Mouse (Mus musculus) heart, embryonic 12.5 days (tissue): ENCODE results near the gene Brap. TPM values are rescaled to one million over a fixed set of nuclear protein-coding genes. Genes with fewer than 3 reads are reported as not detected.
A peak's percentile ranks its signal among the peaks of the same experiment; 100 is the strongest.
"Not testable (repeated sequence)": the region's sequence is repeated elsewhere in the genome, so short reads cannot be mapped to it uniquely, and the experiment has no call there.

Source experiments
- ATAC-seq: fragments of 200-750 bp; cut with Nextera tagmentation; 2 replicates; pipeline ENCODE4 v1.8.0; 2017; ENCODE audit warnings: moderate TSS enrichment, moderate library complexity; ENCODE audit not compliant: insufficient number of reproducible peaks, low FRiP score
- H3K27ac ChIP-seq: fragments of 300-500 bp; sonication (generic); 2 replicates; pipeline ENCODE4 v1.5.1; 2016; ENCODE audit warnings: mild to moderate bottlenecking, moderate library complexity; ENCODE audit not compliant: poor library complexity, severe bottlenecking
- H3K27me3 ChIP-seq: fragments of 300-500 bp; sonication (generic); replicated peaks from 2 replicates; pipeline ENCODE4 v1.6.1; 2016; ENCODE audit warnings: mild to moderate bottlenecking, moderate library complexity
- H3K36me3 ChIP-seq: fragments of 300-500 bp; sonication (generic); 2 replicates; pipeline ENCODE4 v1.6.1; 2016; ENCODE audit warnings: mild to moderate bottlenecking, moderate library complexity
- H3K4me1 ChIP-seq: fragments of 300-500 bp; sonication (generic); replicated peaks from 2 replicates; pipeline ENCODE4 v1.6.1; 2016; ENCODE audit warnings: mild to moderate bottlenecking
- H3K4me2 ChIP-seq: fragments of 300-500 bp; sonication (generic); 2 replicates; pipeline ENCODE4 v1.6.1; 2016; ENCODE audit warnings: mild to moderate bottlenecking, moderate library complexity
- H3K4me3 ChIP-seq: fragments of 300-500 bp; sonication (generic); 2 replicates; pipeline ENCODE4 v1.5.1; 2016; ENCODE audit warnings: mild to moderate bottlenecking
- H3K9ac ChIP-seq: fragments of 300-500 bp; sonication (generic); 2 replicates; pipeline ENCODE4 v1.6.1; 2016; ENCODE audit warnings: mild to moderate bottlenecking, moderate library complexity
- H3K9me3 ChIP-seq: fragments of 300-500 bp; sonication (generic); replicated peaks from 2 replicates; pipeline ENCODE4 v1.6.1; 2016; ENCODE audit warnings: mild to moderate bottlenecking, moderate library complexity
- WGBS: fragments of 180-500 bp; shearing (Covaris S2); methylation state at CpG from one replicate; pipeline ENCODE4 v1.1.7; 2016; 5-methylcytosine and 5-hydroxymethylcytosine counted together
- polyA plus RNA-seq: library from polyadenylated mRNA; unstranded; fragments of >200 nt; fragmentation: Nextera tagmentation; extraction: Ambion mirVana; gene quantifications from 2 replicates; pipeline ENCODE4 v1.2.1, GENCODE M21; 2016

The Brap gene
- 32.8 and 34.8 TPM in 2 replicates for polyA plus RNA-seq

DNA sequence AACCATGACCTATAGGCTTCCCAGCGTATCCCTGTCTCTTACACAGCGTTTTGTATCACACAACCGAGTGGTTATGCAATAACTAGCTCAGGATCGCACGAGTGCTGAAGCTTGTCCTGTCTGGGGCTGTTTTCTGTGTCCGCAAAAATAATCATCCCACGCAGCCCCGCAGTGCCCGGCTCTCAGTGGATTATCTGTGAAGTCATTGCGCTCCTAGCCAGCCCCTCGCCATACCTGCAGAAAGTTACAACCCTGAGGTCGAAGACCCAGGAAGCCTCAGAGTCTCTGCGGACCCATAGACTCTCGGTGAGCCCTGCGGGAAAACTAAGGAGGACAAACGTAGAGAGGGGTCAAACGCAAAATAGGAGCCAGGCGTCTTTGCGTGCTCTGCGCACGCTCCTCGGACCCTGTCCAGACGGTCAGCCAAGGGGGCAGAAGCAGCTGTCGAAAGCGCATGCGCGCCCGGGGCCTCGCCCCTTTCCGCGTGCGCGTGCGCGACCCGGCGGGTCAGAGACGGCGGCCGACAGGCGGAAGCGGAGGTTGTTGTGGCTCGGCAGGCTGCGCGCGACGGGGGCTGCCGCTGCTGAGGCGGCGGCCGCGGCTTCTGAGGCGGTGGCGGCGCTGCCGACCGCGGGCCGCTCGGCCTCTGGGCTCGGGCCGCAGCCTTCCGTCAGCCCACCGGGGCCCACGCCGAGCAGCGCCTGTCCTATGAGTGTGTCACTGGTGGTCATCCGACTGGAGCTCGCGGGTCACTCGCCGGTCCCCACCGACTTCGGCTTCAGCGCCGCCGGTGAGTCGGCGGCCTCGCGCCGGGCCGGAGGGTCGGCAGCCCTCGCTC, at the start of gene Brap, which contains the start of gene Acad10:
Brap (plus strand) TSS at position 505 of the 838 bp plus-strand sequence.
Acad10 (minus strand) TSS at position 456 of the 838 bp plus-strand sequence.
- 2% methylated on average over 85 of the region's 85 CpGs for WGBS
- H3K27ac ChIP-seq = peak within 1 kb of the TSS; percentile 53
- no peaks in the 10 kb centered on the region for H3K9me3 ChIP-seq
- H3K4me3 ChIP-seq = peak within 1 kb of the TSS; percentile 92
- peak within 1 kb of the TSS; percentile 95 for H3K9ac ChIP-seq
- H3K36me3 ChIP-seq = peaks cover 28% of the 10 kb centered on the region
- no peaks in the 10 kb centered on the region for H3K27me3 ChIP-seq
- H3K4me1 ChIP-seq = peaks cover 16% of the 10 kb centered on the region
- peak within 1 kb of the TSS; percentile 96 for H3K4me2 ChIP-seq
- ATAC-seq = peak; percentile 90

DNA sequence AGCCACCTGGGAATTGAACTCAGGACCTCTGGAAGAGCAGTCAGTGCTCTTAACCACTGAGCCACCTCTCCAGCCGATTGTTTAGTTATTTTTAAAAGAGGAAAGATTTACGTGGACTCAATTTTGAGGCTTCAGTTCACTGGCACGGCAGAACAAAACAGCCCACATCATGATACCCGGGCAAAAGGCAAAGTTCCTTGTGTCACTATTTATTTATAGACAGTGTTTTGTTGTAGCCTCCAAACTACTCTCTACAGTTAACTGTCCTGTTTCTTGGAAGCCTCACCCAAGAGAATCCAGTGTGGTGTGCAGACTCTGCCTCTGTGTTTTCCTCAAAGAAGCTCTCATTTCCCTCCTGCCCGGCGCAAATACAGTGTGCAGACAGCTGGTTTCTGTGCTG, 48.3 kb upstream of the Brap start:
- Histone ChIP-seq H3K9ac (no peak overlapping the region), H3K9me3 (no peaks in the 10 kb centered on the region), H3K27ac (no peak overlapping the region), H3K27me3 (no peaks in the 10 kb centered on the region), H3K4me3 (no peak overlapping the region), H3K36me3 (no peaks in the 10 kb centered on the region), H3K4me2 (no peak overlapping the region), H3K4me1 (no peaks in the 10 kb centered on the region)
- no peak for ATAC-seq
- 81% methylated on average over 6 of the region's 6 CpGs for WGBS

DNA sequence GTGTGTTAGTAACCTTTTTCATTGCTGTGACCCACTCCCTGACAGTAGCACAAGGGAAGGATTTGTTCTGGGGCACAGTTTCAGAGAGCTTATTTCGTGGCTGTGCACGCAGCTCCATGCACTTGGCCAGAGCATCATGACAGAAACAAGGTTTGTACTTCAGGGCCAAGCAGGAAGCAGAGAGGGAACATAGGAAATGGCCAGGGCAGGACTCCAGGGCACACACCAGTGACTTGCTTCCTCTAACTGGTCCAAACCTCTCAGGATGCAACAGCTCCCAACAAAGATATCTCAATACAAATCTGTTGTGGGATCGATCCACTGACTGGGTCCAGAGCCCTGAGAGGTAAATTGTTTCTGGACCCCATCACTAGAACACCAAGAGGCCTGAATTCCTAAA, 45.4 kb upstream of the Brap start:
- WGBS = 83% methylated on average over 3 of the region's 3 CpGs
- not testable (repeated sequence) for ATAC-seq, H3K4me2 ChIP-seq, H3K27me3 ChIP-seq, H3K36me3 ChIP-seq, H3K4me3 ChIP-seq, H3K9ac ChIP-seq, H3K27ac ChIP-seq, H3K9me3 ChIP-seq, H3K4me1 ChIP-seq

DNA sequence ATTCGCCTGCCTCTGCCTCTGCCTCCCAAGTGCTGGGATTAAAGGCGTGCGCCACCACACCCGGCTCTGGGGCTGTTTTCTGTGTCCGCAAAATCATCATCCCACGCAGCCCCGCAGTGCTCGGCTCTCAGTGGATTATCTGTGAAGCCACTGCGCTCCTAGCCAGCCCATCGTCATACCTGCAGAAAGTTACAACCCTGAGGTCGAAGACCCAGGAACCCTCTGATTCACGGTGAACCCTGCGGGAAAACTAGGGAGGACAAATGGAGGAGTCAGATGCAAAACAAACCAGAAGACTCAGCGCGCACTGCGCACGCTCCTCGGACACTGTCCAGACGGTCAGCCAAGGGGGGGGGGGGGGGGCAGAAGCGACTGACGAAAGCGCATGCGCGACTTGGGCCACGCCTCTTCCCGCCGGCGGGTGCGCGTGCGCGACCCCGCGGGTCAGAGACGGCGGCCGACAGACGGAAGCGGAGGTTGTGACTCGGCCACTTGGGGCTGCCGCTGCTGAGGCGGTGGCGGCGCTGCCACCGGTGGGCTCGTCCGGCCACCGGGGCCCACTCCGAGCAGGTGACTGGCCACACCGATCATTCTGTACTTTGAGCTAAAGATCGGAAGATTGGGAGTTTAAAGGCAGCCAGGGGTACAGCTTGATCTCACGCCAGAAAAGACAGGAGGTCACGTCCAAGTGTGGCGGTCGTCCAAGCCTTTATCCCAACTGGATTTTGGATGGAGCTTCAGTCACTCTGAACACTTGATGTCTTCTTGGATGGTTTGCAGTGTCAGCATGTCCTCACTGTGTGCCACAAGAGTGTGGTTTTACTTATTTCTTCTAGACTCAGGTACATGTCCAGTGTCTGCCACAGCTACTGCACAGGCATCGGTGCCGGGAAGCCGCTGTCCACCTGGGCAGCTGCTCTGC, 41.5 kb upstream of the Brap start, which contains the start of gene Acad12:
Acad12 (minus strand) TSS at position 347 of the 922 bp plus-strand sequence.
- H3K4me2 ChIP-seq = peak within 1 kb of the TSS; percentile 68
- no peaks in the 10 kb centered on the region for H3K9me3 ChIP-seq
- peak; percentile 90 for ATAC-seq
- H3K4me1 ChIP-seq = peaks cover 8% of the 10 kb centered on the region
- 0 out of 2 replicates have a peak, but pooled peaks cover 3% of the 10 kb centered on the region for H3K36me3 ChIP-seq
- peak within 1 kb of the TSS; percentile 90 for H3K27ac ChIP-seq
- H3K4me3 ChIP-seq = peak within 1 kb of the TSS; percentile 80
- WGBS = under 1% methylated on average over 44 of the region's 58 CpGs
- H3K9ac ChIP-seq = peak within 1 kb of the TSS; percentile 74
- no peaks in the 10 kb centered on the region for H3K27me3 ChIP-seq

DNA sequence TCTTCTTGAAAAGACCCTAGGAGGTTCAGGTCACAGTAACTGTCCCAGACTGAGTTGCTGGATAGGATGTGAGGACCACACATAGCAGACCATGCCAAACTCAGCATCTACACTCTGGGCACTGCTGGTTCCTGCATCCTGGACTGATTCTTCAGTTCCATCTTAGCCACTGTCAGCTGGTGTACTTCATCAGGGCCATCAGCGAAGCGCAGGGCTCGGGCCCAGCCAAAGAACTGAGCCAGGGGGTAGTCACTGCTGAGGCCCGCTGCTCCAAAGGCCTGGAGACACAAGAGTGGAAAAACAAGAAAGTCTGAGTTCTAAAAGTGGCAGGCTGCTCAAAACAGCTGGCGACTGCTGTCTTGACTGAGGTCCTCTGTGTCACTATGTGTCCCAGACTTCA, 39.3 kb upstream of the Brap start:
- H3K4me2 ChIP-seq = no peak overlapping the region
- no peaks in the 10 kb centered on the region for H3K27me3 ChIP-seq
- H3K36me3 ChIP-seq = 0 out of 2 replicates have a peak, but pooled peaks cover 3% of the 10 kb centered on the region
- ATAC-seq = no peak
- no peak overlapping the region for H3K27ac ChIP-seq
- peaks cover 8% of the 10 kb centered on the region for H3K4me1 ChIP-seq
- H3K9ac ChIP-seq = no peak overlapping the region
- no peak overlapping the region for H3K4me3 ChIP-seq
- no peaks in the 10 kb centered on the region for H3K9me3 ChIP-seq
- 88% methylated on average over 5 of the region's 5 CpGs for WGBS

DNA sequence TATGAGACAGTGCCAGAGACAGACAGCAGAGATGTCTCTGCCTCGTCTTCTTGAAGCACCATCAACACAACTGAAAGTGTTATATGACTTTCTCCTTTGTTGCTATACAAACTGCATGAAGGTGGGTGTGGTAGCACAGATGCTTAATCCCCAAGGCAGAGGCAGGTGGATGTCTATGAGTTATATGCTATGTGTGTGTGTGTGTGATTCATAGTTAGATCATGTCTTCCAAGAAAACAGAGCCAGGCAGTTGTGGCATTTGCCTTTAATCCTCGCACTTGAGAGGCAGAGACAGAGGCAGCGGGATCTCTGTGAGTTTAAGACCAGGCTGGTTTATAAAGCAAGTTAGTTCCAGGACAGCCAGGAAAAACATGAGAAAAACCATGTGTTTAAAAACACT, 37.1 kb upstream of the Brap start:
- Histone ChIP-seq H3K27ac (no peak overlapping the region), H3K4me2 (no peak overlapping the region), H3K9ac (no peak overlapping the region), H3K4me1 (peaks cover 8% of the 10 kb centered on the region), H3K4me3 (no peak overlapping the region), H3K9me3 (no peaks in the 10 kb centered on the region), H3K36me3 (0 out of 2 replicates have a peak, but pooled peaks cover 3% of the 10 kb centered on the region), H3K27me3 (no peaks in the 10 kb centered on the region)
- ATAC-seq = no peak
- 89% methylated on average over 3 of the region's 3 CpGs for WGBS

DNA sequence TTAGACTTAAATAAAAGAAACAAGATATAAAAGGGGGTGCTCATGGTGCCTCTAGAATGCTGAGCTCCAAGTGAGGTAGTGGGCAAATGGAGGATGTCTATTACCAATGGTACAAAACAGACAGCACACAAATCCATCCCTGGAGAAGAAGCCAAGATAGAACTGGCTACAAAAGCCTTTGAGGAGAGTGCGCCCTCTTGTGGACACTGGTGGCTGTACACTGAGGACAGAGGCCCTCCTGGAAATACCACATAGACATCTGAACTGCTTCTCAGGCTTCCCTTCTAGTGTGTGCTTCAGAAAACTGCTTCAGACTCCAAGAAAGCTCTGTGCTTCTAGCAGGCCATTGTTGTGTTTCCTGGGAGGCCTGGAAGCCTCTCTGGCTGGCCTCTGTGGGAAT, 32.5 kb upstream of the Brap start:
- Histone ChIP-seq H3K36me3 (0 out of 2 replicates have a peak, but pooled peaks cover 3% of the 10 kb centered on the region), H3K4me2 (no peak overlapping the region), H3K4me1 (no peaks in the 10 kb centered on the region), H3K9me3 (no peaks in the 10 kb centered on the region), H3K27me3 (no peaks in the 10 kb centered on the region), H3K27ac (no peak overlapping the region), H3K4me3 (no peak overlapping the region), H3K9ac (no peak overlapping the region)
- 3% methylated on average over 1 of the region's 1 CpGs for WGBS
- ATAC-seq = no peak

DNA sequence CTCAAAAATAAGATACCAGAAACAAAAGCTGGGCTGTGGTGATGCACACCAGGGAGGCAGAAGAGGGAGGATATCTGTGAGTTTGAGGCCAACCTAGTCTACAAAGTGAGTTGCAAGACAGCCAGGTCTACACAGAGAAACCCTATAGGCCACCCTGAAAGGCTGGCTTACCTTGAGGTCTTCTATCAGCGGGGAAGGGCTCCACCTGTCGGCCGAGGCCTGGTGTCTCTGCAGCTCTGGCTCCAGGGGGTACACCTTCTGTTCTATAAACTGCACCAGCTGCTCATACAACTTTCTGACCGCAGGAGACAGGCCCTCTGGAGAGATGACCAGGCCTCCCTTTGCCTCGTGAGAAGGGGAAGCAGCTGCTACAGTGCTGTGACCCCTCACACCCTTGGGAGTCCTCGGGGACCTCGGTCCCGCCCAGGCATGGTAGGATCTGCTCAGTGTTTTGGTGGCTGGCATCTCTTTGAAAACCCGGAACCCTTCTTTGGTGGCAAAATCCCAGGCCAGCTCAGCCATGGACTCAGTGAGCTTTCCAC, 29.2 kb upstream of the Brap start:
- H3K9ac ChIP-seq, H3K4me3 ChIP-seq, H3K27me3 ChIP-seq, ATAC-seq, H3K9me3 ChIP-seq, H3K36me3 ChIP-seq, H3K27ac ChIP-seq, H3K4me1 ChIP-seq, H3K4me2 ChIP-seq: not testable (repeated sequence)
- 63% methylated on average over 9 of the region's 9 CpGs for WGBS

DNA sequence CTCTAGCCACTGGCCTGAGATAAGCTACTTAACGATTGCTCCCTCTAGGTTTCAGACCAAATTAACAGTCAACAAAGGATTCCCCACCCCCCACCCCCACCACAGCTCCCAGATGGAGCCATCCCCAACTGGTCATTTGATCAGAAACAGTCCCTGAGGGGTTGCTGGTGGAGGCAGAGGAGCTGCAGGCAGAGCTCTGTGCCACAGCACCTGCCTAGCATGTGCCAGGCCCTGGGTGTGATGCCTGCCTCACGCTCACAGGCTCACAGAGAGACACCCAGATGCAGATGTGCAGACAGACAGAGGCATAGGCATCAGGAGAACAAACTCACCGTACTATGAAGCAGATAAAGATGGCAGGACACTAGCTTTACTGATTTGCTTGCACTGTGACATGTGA, 27.6 kb upstream of the Brap start:
- H3K4me2 ChIP-seq = no peak overlapping the region
- H3K27me3 ChIP-seq = no peaks in the 10 kb centered on the region
- H3K4me3 ChIP-seq = no peak overlapping the region
- no peak overlapping the region for H3K27ac ChIP-seq
- no peaks in the 10 kb centered on the region for H3K9me3 ChIP-seq
- no peak overlapping the region for H3K9ac ChIP-seq
- ATAC-seq = no peak
- H3K36me3 ChIP-seq = 0 out of 2 replicates have a peak, but pooled peaks cover 3% of the 10 kb centered on the region
- H3K4me1 ChIP-seq = no peaks in the 10 kb centered on the region
- WGBS = 29% methylated on average over 3 of the region's 3 CpGs

DNA sequence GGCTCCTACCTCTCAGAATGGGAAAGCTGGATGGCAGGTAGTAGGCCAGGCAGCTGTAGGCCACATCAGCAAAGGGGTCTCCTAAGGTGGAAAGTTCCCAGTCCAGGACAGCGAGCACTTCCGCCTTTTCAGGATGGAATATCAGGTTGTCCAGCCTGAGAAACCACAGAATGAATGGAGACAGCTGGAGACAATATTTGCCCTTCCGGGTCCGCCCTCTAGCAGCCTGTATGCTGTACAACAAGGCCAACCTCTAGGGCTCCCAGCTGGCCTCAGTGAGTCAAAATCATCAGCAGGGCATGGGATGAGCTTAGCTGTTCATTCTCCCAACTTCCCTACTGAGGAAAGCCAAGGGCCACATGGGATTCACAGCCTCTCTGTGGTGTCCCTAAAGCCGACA, 25.7 kb upstream of the Brap start:
- Histone ChIP-seq H3K27me3 (no peaks in the 10 kb centered on the region), H3K9me3 (no peaks in the 10 kb centered on the region), H3K27ac (no peak overlapping the region), H3K9ac (no peak overlapping the region), H3K4me2 (no peak overlapping the region), H3K4me3 (no peak overlapping the region), H3K36me3 (no peaks in the 10 kb centered on the region), H3K4me1 (no peaks in the 10 kb centered on the region)
- WGBS = 86% methylated on average over 5 of the region's 5 CpGs
- ATAC-seq = no peak

DNA sequence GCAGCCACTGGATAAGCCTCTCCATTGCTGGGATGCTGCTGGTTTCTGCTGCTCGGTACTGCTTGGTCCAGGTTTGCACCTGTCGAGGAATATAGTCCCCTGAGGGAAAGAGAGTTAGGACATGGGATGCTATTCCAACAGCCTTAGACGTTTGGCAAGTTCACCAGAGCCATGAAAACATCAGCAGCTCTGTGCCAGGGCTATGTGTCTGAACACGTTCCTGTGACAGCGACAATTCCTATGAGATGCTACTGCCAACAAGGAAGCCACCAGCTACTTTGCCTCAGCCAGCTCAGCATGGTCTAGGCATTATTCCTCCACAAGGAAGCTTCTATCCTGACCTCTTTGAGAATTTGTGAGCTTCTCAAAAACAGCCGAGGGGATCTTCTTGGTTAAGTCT, 23.1 kb upstream of the Brap start:
- H3K27me3 ChIP-seq = no peaks in the 10 kb centered on the region
- H3K36me3 ChIP-seq = no peaks in the 10 kb centered on the region
- no peak overlapping the region for H3K27ac ChIP-seq
- 85% methylated on average over 6 of the region's 6 CpGs for WGBS
- ATAC-seq = no peak
- no peaks in the 10 kb centered on the region for H3K4me1 ChIP-seq
- H3K9ac ChIP-seq = no peak overlapping the region
- H3K9me3 ChIP-seq = no peaks in the 10 kb centered on the region
- no peak overlapping the region for H3K4me3 ChIP-seq
- H3K4me2 ChIP-seq = no peak overlapping the region
